Mouse (Mus musculus): ENCODE data around the gene Gm13889.

The Gm13889 gene

DNA sequence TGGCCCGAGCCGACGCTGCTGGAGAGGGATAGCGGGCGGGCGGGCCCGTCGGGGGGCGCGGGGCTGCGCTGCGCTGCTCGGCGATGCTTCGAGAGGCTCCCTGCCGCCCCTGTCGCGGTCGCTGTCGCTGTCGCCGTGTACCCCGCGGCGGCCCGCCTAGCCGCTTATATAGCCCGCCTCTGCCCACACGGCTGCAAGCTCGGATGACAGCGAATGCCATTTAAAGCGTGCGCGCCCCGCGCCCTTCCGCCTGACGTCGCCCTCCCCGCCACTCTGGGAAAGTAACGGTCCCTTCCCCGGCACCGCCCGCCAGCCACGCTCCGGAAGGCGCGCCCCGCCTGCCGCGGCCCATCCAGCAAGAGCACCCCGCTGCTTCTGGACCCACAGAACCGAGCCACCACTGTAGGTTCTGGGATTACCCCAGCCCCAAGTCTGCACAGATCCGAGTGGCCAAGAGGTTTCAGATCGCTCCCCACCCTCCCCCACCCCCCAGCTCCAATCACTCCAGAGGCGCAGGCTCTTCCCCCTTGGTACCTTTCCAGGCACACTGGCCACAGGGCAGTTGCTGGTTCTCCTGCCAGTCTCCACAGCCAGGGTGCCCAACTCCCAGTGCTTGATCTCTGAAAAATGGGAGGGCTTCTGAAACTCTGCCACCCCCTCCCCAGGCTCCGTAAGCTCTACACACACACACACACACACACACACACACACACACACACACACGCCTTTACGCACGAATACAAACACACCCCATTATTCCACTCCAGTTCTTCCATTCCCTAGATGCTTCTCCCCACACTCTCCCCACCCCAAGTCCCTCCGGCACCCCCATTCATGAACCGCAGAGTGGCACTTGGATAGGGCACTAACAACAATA lies at the start of gene Gm13889:
Gene Gm13889, minus strand, starts transcription at position 294 of the 877 bp plus-strand sequence.
- peak; percentile 14 for DNase-seq (ENCODE audit: low read depth, low spot score)

GRCm38 (mm10) chr2:94002331-94002730 lies 45.3 kb upstream of the Gm13889 start:
- peak; percentile 65 for DNase-seq (ENCODE audit: low read depth, low spot score)

DNA sequence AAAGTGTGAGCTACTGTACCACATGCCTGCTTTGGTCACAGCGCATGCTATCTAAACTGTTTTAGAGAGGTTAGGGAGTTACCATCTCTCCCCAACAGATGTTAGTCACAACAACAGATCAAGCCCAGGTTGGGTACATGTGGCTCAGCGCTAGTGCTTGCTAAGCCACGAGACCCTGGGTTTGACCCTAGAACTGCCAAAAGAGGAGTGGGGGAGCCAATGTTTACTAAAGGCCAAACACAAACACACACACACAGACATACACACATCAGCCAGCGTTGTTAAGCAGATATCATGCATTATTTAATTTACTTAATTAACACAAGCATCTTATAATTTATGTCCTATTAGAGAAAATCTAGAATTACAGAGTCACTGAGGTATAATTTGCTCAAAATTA lies 44.9 kb upstream of the Gm13889 start:
- no peak for DNase-seq (ENCODE audit: low read depth, low spot score)

GRCm38 (mm10) chr2:94001411-94001810 lies 44.4 kb upstream of the Gm13889 start:
- DNase-seq (ENCODE audit: low read depth, low spot score) = no peak

- DNase-seq (ENCODE audit: low read depth, low spot score) = no peak
Observed at GRCm38 (mm10) chr2:93996254-93996653, 39.3 kb upstream of the Gm13889 start, which contains the start of gene Gm27027. Gene Gm27027 (minus strand): TSS chr2:93996354.

- DNase-seq (ENCODE audit: low read depth, low spot score) = no peak
Observed at GRCm38 (mm10) chr2:93992810-93993209, 35.8 kb upstream of the Gm13889 start.

- DNase-seq (ENCODE audit: low read depth, low spot score) = no peak
Observed at GRCm38 (mm10) chr2:93992259-93992658, 35.3 kb upstream of the Gm13889 start.

- DNase-seq (ENCODE audit: low read depth, low spot score) = no peak
Observed at GRCm38 (mm10) chr2:93991336-93991735, 34.3 kb upstream of the Gm13889 start.

DNA sequence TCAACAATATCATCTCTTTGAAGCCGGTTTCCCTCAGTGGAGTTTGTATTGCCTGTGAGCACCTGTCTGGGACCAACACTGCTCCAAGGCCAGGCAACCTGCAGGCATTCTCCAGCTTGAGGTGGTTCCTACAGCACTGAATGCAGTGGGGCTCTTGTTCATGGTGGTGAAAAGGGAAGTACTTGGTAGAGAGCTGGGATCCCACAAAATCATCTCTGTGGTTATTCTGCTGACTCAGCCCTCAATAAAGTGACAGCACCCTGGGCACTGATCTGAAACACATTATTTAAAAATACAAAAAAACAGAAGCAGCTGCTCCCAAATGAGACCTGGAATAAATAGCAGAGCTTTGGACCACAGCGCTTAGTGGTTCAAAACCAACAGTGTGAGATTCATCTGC lies 31.4 kb upstream of the Gm13889 start:
- no peak for DNase-seq (ENCODE audit: low read depth, low spot score)

- no peak for DNase-seq (ENCODE audit: low read depth, low spot score)
Observed at GRCm38 (mm10) chr2:93982457-93983235, 25.6 kb upstream of the Gm13889 start.

DNA sequence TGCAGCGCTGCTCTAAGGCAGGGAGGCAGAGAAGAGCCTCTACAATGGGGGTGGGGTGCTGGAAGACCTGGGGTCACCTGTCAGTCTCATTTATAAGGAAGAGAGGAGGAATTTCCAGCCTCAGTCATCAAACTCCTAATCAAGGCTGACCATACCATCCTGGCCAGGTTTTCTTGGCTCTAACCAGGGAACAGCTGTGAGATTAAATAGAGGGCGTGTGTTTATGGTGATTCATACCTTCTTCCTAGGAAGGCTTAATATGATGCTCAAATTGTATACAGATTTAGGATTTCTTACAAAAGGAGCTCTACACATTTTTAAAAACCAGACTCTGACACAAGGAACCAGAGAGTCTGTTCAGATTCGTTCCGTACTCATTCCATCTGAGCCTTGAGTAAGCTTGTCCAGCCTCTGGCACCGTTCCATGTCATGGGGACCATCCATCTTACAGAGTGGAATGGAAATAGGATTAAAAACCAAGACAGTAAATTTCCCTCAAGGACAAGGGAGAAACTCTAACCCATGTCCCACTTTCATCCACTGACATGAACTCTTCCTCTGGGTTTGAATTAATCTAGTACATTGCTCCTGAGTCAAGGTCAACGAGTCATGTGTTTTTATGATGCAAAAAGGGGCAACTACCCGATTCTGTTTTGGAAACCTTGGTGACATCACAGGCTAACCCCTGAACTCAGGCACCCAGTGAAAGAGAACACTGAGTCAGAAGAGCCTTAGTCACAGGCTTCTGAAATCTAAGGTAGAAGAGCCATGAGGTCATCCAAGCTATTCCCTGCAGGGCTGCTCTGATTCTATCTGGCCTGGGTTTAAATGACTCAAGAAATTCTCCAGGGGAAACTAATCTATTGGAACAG lies 22.5 kb upstream of the Gm13889 start:
- no peak for DNase-seq (ENCODE audit: low read depth, low spot score)

GRCm38 (mm10) chr2:93976436-93977252 lies 19.6 kb upstream of the Gm13889 start:
- peak; percentile 73 for DNase-seq (ENCODE audit: low read depth, low spot score)

DNA sequence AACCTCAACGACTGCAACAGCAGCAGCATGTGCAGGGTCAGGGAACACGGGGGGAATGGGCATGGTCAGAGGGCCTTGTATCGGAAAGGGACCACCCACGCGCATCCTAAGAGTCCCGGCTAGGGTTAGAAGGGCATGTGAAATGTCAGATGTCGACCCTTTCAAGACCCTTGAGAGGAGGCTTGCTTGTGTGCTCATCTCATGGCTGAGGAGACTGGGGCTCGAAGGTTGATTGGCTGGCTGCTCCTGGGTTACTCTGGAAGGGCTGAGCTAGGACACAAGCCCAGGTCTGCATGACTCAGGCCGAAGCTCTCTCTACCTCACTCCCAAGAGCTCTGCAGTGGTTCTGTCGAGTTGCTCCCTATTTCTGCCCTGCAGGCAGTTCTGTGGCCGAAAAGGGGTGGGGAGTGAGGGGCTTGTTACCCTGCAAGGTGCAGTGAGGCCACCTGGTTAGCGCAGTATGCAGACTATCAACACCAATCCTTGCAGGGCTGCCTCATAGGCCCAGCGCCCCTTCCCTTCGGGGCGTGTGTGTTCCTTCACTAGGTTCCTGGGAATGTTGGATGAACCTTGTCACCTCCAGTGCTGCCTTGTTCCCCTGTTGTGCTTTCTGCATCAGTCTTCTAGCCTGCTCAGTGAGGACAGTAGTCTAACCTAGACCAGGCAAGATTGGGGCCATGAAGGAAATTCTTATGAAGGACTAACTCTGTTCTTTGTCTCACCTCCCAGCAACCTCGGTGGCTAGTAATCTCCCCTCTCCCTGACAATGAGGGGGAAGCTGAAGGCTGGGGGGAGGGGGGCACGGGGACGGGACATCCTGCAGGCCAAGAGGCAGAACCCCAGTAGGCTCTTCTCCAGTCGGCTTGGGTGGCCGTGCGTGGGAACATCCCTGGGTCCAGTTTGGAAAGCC lies 18.8 kb upstream of the Gm13889 start:
- DNase-seq (ENCODE audit: low read depth, low spot score) = no peak

GRCm38 (mm10) chr2:93975041-93975440 lies 18.0 kb upstream of the Gm13889 start:
- DNase-seq (ENCODE audit: low read depth, low spot score) = no peak

DNA sequence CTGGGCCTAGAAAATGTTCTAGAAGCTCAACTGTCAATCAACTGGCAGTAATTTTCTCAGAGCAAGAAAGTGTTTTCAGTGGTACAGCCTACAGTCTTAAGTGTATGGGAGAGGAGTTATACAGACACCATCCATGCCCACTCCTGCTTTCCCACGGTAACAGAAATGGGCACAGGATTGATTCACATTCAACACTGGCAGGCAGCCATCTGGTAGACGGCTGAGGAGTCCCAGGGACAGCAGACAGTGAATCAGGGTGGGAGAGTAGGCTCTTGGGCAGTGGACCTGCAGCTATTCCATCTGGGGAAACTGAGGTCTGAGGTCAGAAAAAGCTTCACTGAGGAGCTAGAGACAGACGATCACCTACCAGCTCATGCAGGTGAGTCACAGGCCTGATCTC lies 14.6 kb upstream of the Gm13889 start:
- DNase-seq (ENCODE audit: low read depth, low spot score) = no peak

GRCm38 (mm10) chr2:93964494-93965160 lies 7.6 kb upstream of the Gm13889 start:
- no peak for DNase-seq (ENCODE audit: low read depth, low spot score)

GRCm38 (mm10) chr2:93963802-93964201 lies 6.8 kb upstream of the Gm13889 start:
- no peak for DNase-seq (ENCODE audit: low read depth, low spot score)

DNA sequence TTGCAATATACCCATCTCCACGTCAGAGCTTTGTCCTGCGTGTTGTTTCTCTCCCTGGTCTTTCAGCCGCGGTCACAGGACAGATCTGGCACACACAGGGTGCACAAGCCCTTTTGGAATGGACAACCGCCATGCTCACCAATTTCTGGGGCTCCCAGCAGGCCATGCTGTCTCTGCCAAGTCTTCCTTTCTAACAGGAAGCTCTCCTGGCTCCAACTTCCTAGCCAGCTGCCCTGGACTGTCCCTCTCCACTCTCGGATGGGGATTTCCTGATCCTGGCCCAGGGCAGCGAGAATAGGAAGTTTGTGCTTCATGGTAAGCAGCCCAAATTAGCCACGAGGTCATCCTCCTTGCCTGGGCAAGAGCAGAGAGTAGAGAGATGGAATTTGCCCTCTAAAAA lies 4.7 kb upstream of the Gm13889 start:
- no peak for DNase-seq (ENCODE audit: low read depth, low spot score)

- DNase-seq (ENCODE audit: low read depth, low spot score) = no peak
Observed at GRCm38 (mm10) chr2:93959346-93959745, 2.3 kb upstream of the Gm13889 start.

Measured in CD4-positive helper T cell, adult 2 months (primary cell).